Mouse (Mus musculus): ENCODE results near the gene St13.
A peak's percentile ranks its signal among the peaks of the same experiment; 100 is the strongest.

Gene St13

GRCm38 (mm10) chr15:81364271-81364670 lies 35.6 kb downstream of the St13 start:
- DNase-seq: no peak

- no peak for DNase-seq
These were observed 37.4 kb downstream of the St13 start for GRCm38 (mm10) chr15:81362501-81362900.

GRCm38 (mm10) chr15:81361417-81362015 lies 38.4 kb downstream of the St13 start:
- no peak for DNase-seq

- no peak for DNase-seq
These were observed 38.9 kb downstream of the St13 start for GRCm38 (mm10) chr15:81361022-81361404.

- DNase-seq: peak; percentile 89 to 90
These were observed 39.4 kb downstream of the St13 start, which contains the start of gene Slc25a17 for GRCm38 (mm10) chr15:81360345-81361021. TSS of gene Slc25a17 (minus strand) at chr15:81360812.

GRCm38 (mm10) chr15:81359421-81359820 lies 40.5 kb downstream of the St13 start:
- DNase-seq: no peak

GRCm38 (mm10) chr15:81358943-81359342 lies 40.9 kb downstream of the St13 start:
- no peak for DNase-seq

- no peak for DNase-seq
These were observed 42.9 kb downstream of the St13 start for GRCm38 (mm10) chr15:81356946-81357345.

- DNase-seq: peak; percentile 15 to 20
These were observed 44.6 kb downstream of the St13 start for GRCm38 (mm10) chr15:81355146-81355761.

- DNase-seq: no peak
These were observed 47.2 kb downstream of the St13 start for GRCm38 (mm10) chr15:81352638-81353037.

- DNase-seq: peak in 1 of 2 experiments; percentile 6
These were observed 49.5 kb downstream of the St13 start for GRCm38 (mm10) chr15:81350401-81350800.

- DNase-seq: no peak
These were observed 51.5 kb downstream of the St13 start for GRCm38 (mm10) chr15:81348366-81348765.

- DNase-seq: no peak
These were observed 52.4 kb downstream of the St13 start for GRCm38 (mm10) chr15:81347466-81347865.

- no peak for DNase-seq
These were observed 58.5 kb downstream of the St13 start for GRCm38 (mm10) chr15:81341426-81341825.

GRCm38 (mm10) chr15:81339158-81339557 lies 60.7 kb downstream of the St13 start:
- DNase-seq: no peak

GRCm38 (mm10) chr15:81336466-81336865 lies 63.4 kb downstream of the St13 start:
- DNase-seq: peak; percentile 48 to 57

GRCm38 (mm10) chr15:81332517-81332916 lies 67.4 kb downstream of the St13 start:
- DNase-seq: no peak

- DNase-seq: no peak
These were observed 69.0 kb downstream of the St13 start for GRCm38 (mm10) chr15:81330816-81331433.

GRCm38 (mm10) chr15:81329721-81330369 lies 70.0 kb downstream of the St13 start:
- DNase-seq: no peak

- DNase-seq: no peak
These were observed 72.4 kb downstream of the St13 start for GRCm38 (mm10) chr15:81327501-81327900.

- DNase-seq: no peak
These were observed 74.9 kb downstream of the St13 start for GRCm38 (mm10) chr15:81324979-81325378.

GRCm38 (mm10) chr15:81320137-81320536 lies 79.7 kb downstream of the St13 start:
- DNase-seq: no peak

- no peak for DNase-seq
These were observed 80.4 kb downstream of the St13 start for GRCm38 (mm10) chr15:81319462-81319861.

Data from cerebellum, postnatal 36 days (tissue).